Mouse (Mus musculus): ENCODE measurements at regions not wholly inside any gene's neighbourhood (a gene's known extent, or its start where the extent isn't known, plus 50 kb on each side); places are given as distances from the start of the nearest gene placed in this dataset.

DNA sequence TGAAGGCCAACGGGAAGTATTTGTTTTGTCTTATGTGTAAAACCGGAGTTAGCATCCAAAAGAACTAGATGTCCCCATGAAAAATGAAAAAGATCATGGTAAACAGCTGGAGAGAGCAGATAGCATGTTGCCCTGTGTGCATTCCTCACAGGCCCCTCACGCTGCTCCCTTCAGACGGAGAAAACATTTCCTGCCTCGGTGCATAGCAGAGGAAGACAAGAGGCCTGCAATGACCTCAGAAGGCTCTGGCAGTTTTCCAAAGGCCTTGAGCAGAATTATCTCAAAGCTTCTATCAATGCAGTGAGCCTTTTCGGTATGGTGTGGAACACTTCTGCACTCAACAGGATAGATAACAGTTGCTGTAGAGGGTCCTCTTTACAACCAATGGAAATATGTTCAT lies 101.3 kb upstream of the Ccn2 start:
- peak in 1 of 2 experiments; percentile 14 for DNase-seq (ENCODE audit: low spot score in 2 of 2)

- DNase-seq (ENCODE audit: low spot score in 2 of 2), result no peak
Measured at GRCm38 (mm10) chr10:24519795-24520512, 75.3 kb upstream of the Ccn2 start.

- DNase-seq (ENCODE audit: low spot score in 2 of 2), result no peak
Measured at GRCm38 (mm10) chr10:24520515-24520914, 74.7 kb upstream of the Ccn2 start.

DNA sequence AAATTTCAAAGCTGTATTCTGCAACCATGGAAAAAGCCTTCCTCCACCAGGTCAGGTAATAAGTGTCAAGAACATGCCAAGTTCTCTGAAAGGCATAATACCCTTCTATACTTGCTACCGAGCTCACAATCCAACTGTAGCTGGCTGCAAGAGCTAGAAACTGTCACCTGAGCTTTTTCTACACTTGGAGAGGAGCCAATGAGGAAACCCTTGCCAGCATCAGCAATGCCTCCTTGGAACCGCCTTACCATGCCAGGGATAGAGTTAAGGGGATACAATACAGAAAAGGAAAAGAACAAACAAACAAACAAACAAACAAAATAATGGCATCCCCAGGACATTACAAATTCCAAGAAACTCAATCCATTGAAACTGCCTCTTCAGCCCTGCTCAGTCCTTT lies 62.5 kb upstream of the Ccn2 start:
- no peak for DNase-seq (ENCODE audit: low spot score in 2 of 2)

DNA sequence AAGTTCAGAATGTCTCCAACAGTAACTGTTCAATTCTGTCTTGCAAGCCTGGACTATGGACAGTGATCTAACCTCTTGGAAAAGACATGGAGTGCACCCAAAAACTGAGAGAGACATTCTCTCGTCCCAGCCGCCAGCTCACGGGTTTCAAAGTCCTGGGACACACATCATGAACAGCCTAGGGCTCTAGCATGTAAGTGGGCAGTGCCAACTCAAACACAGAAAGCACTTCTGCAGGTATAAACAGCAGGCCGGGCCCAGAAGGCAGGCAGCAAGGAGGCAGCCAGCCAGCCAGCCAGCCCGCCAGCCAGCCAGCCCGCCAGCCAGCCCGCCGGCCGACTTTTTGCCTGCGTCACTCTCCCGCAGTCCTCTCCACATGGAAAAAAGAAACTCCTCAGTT lies 60.3 kb upstream of the Ccn2 start:
- DNase-seq (ENCODE audit: low spot score in 2 of 2), result no peak

DNA sequence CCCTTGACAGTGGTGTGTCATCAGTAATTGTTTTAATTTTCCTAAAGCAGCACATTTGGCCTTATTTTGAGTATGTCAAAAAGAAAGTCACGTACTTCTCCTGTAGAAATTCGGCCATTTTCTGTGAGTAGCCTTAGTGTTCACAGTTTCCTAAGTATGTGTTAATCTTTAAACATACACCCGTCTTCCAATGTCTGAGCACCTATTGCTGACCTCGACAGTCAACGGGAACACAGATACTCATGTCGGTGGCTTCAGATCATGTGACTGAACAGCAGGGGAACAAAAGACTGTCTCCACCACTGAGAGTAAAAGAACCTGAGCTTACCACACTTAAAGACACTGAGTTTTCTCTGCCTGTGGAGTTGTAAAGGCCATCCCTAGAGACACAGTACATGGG lies 59.8 kb upstream of the Ccn2 start:
- no peak for DNase-seq (ENCODE audit: low spot score in 2 of 2)

GRCm38 (mm10) chr10:24541990-24542389 lies 53.3 kb upstream of the Ccn2 start:
- no peak for DNase-seq (ENCODE audit: low spot score in 2 of 2)

Data from spleen, postnatal 10 days (tissue).